Mouse (Mus musculus): ENCODE data around the gene Pex5.

GRCm38 (mm10) chr6:124418686-124419085, 3.8 kb upstream of the Pex5 start:
- TF ChIP-seq POLR2A (IDR thresholded peaks at IDR 0.05; ENCODE audit: insufficient read depth, low read length): no peak
- no peak for TF ChIP-seq CTCF (IDR thresholded peaks at IDR 0.05; ENCODE audit: low read depth, low read length)
- TF ChIP-seq EP300 (IDR thresholded peaks at IDR 0.05; ENCODE audit: insufficient read depth, low read depth, low read length): no peak

Data from ES-Bruce4 (cell line).